Mouse (Mus musculus): ENCODE results near the gene Mpp3. TPM values are rescaled to one million over a fixed set of nuclear protein-coding genes. Genes with fewer than 3 reads are reported as not detected.

The Mpp3 gene
- polyA plus RNA-seq, 1 experiment from 2014 or later: 0.66 TPM

DNA sequence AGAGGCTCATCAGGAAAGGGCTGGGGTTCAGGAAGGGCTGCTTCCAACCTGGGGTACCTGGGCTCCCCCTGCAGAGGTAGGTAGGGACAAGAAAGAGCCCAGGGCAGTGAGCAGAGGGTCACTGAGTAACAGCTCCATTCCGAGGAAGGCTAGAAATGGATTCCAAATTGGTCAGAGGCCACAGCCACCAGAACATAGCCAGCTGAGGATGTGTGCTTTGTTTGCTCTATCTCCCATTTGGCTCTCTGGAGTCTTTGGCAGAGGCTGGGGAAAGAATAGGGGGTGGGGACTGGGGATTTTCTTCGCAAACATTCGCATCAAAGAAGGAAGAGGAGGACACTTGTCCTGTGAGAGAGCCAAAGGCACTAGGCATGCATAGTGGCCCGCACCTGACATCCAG is 23.7 kb upstream of the Mpp3 start:
- 48% methylated on average over 4 of the region's 4 CpGs for WGBS (ENCODE audit: insufficient replicate concordance)
- ATAC-seq: no peak
- Histone ChIP-seq H3K4me1 (no peaks in the 10 kb centered on the region), H3K36me3 (no peaks in the 10 kb centered on the region), H3K4me3 (no peak overlapping the region), H3K27ac (0 out of 2 replicates have a peak overlapping the region, but pooled peaks have one; percentile 30), H3K9me3 (replicated peaks) (no peaks in the 10 kb centered on the region), H3K27me3 (replicated peaks) (peaks cover 53% of the 10 kb centered on the region), H3K4me2 (no peak overlapping the region), H3K9ac (no peak overlapping the region)

DNA sequence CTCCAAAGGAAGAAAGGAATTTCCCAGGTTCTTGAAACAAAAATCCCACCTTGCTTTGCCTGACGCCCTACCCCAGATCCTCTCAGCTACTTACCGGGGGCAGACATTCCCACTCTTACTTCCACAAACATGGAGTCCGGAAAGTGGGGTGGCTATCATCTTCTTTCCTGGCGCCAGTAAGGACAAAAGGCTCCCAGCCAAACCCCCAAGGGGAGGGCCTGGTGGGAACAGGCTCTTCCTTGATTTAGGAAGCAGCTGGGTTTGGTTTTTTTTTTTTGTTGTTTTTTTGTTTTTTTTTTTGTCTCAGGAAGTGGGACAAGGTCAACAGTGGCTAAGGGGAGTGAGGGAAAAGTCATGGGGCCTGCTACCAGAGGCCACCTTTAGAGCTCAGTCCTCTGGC is 23.3 kb upstream of the Mpp3 start:
- Histone ChIP-seq H3K9me3 (replicated peaks) (no peaks in the 10 kb centered on the region), H3K4me1 (no peaks in the 10 kb centered on the region), H3K27ac (0 out of 2 replicates have a peak overlapping the region, but pooled peaks have one; percentile 30), H3K36me3 (no peaks in the 10 kb centered on the region), H3K9ac (no peak overlapping the region), H3K4me2 (no peak overlapping the region), H3K27me3 (replicated peaks) (peaks cover 51% of the 10 kb centered on the region), H3K4me3 (no peak overlapping the region)
- no peak for ATAC-seq
- 55% methylated on average over 4 of the region's 4 CpGs for WGBS (ENCODE audit: insufficient replicate concordance)

DNA sequence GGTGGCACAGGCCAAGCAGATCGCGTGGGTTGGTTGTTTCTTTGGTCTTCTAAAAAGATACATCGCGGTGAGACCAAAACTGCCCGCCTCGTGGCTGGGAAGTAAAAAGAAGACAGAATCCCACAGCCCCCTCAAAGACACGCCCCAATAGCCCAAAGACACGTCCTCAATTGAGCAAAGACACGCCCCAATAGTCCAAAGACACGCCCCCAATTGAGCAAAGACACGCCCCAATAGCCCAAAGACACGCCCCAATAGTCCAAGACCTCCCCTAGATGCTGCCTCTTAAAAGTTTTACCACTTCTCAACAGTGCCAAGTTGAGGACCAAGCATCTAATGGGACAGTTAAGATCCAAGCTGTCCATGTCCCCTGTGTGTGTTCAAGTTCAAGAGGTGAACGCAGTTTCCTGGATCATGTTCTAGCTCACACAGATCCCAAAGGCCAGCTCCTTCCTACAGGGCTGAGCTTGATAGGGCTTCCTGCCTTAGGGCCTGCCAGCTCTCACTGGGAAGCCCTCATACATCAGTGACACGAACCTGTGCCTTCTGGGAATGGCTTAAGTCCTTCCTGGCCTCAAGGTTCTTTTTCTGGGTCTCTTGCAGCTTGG is 21.7 kb upstream of the Mpp3 start:
- no peak overlapping the region for H3K4me3 ChIP-seq
- no peak for ATAC-seq
- H3K9ac ChIP-seq: no peak overlapping the region
- H3K4me1 ChIP-seq: no peaks in the 10 kb centered on the region
- peaks cover 42% of the 10 kb centered on the region for H3K27me3 ChIP-seq (replicated peaks)
- 0 out of 2 replicates have a peak overlapping the region, but pooled peaks have one; percentile 34 for H3K27ac ChIP-seq
- no peaks in the 10 kb centered on the region for H3K36me3 ChIP-seq
- peaks cover 8% of the 10 kb centered on the region; the same call in 1 of the 2 replicates for H3K9me3 ChIP-seq (replicated peaks)
- 45% methylated on average over 14 of the region's 14 CpGs for WGBS (ENCODE audit: insufficient replicate concordance)
- no peak overlapping the region; the same call in 1 of the 2 replicates for H3K4me2 ChIP-seq

DNA sequence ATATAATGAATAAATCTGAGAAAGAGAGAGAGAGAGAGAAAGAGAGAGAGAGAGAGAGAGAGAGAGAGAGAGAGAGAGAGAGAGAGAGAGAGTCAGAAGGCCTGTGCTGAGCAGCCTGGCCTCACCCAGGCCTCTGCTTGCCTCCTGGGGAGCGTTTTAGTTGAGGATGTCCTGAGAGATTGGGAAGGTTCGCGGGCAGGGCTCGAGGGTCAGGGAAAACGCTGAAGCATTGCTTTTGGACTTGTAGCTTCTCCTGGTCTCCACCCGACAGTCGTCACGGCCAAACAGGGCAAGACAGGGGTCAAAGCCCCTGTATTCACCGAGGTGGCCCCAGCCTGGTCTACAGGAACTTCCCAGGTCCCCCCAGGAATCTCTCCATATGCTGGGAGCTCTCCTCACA is 18.3 kb upstream of the Mpp3 start:
- Histone ChIP-seq H3K9ac (no peak overlapping the region), H3K4me2 (no peak overlapping the region), H3K27ac (no peak overlapping the region), H3K4me3 (no peak overlapping the region), H3K27me3 (replicated peaks) (0 out of 2 replicates have a peak, but pooled peaks cover 18% of the 10 kb centered on the region), H3K4me1 (no peaks in the 10 kb centered on the region), H3K9me3 (replicated peaks) (peaks cover 8% of the 10 kb centered on the region; the same call in 1 of the 2 replicates), H3K36me3 (no peaks in the 10 kb centered on the region)
- no peak for ATAC-seq
- WGBS (ENCODE audit: insufficient replicate concordance): 67% methylated on average over 9 of the region's 9 CpGs

DNA sequence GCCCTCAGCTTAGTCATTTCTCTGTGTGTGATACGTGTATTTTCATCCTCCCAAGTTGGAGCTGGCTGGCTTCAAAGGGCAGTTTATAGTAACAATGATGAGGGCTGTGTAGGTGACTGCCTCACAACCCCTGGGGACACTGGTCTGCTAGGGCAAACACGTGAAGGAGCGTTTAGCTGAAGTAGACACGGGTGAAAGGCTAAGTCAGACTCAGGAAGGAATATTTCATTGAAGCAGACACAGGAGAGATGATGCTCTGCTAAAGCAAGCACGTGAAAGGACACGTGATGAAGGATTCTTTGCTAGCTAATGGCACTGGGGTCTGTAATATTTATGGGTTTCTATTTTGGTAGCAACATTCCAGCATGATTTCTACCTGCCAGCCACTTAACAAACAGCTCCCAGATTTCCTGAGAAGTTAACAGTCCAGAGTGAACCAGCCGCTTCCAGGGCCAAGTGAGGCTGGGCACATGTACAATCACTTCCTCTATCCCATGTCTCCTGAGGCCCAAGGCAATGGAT is 16.5 kb upstream of the Mpp3 start:
- Histone ChIP-seq H3K4me1 (0 out of 2 replicates have a peak, but pooled peaks cover 4% of the 10 kb centered on the region), H3K27me3 (replicated peaks) (0 out of 2 replicates have a peak, but pooled peaks cover 14% of the 10 kb centered on the region), H3K36me3 (no peaks in the 10 kb centered on the region), H3K4me3 (no peak overlapping the region), H3K4me2 (no peak overlapping the region), H3K27ac (no peak overlapping the region), H3K9me3 (replicated peaks) (peaks cover 11% of the 10 kb centered on the region; the same call in 1 of the 2 replicates), H3K9ac (no peak overlapping the region)
- ATAC-seq: no peak
- WGBS (ENCODE audit: insufficient replicate concordance): 68% methylated on average over 7 of the region's 7 CpGs

DNA sequence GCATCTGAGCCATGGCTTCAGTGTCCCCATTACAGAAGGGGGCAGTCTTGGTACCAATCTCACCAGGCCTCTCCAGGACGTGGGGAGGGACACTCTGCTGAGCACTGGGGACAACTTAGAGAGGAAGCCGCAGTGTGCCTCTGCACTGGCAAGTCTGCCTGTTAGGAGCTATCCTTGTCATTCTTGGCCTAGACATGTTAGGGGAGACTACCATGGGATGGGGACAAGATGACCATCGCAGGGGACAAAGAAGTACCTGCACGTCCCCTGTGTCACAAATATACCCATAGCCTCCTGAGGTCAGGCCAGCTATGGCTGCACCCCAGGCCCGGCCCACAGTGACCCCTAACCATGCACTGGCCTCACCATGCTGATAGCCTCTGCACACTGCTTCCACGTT is 15.1 kb upstream of the Mpp3 start:
- 72% methylated on average over 6 of the region's 6 CpGs for WGBS (ENCODE audit: insufficient replicate concordance)
- Histone ChIP-seq H3K36me3 (no peaks in the 10 kb centered on the region), H3K9ac (no peak overlapping the region), H3K9me3 (replicated peaks) (peaks cover 11% of the 10 kb centered on the region; the same call in 1 of the 2 replicates), H3K4me3 (no peak overlapping the region), H3K4me2 (no peak overlapping the region), H3K27ac (no peak overlapping the region), H3K4me1 (0 out of 2 replicates have a peak, but pooled peaks cover 4% of the 10 kb centered on the region), H3K27me3 (replicated peaks) (peaks cover 17% of the 10 kb centered on the region)
- ATAC-seq: no peak

DNA sequence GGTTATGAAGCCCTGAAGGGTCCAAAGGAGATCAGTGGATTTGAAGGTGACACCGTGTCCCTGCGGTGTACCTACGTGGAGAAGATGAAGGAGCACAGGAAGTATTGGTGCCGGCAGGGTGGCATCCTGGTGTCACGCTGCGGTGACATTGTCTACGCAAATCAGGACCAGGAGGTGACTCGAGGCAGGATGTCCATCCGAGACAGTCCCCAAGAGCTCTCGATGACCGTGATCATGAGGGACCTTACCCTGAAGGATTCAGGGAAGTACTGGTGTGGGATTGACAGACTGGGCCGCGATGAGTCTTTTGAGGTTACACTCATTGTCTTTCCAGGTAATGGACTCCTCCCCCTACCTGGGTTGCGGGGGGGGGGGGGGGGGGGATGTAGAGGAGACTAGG is 14.7 kb upstream of the Mpp3 start:
- Histone ChIP-seq H3K9ac (no peak overlapping the region), H3K9me3 (replicated peaks) (peaks cover 11% of the 10 kb centered on the region; the same call in 1 of the 2 replicates), H3K4me1 (0 out of 2 replicates have a peak, but pooled peaks cover 4% of the 10 kb centered on the region), H3K4me3 (no peak overlapping the region), H3K36me3 (no peaks in the 10 kb centered on the region), H3K27ac (no peak overlapping the region), H3K4me2 (no peak overlapping the region), H3K27me3 (replicated peaks) (peaks cover 21% of the 10 kb centered on the region)
- WGBS (ENCODE audit: insufficient replicate concordance): 76% methylated on average over 13 of the region's 14 CpGs
- ATAC-seq: no peak

DNA sequence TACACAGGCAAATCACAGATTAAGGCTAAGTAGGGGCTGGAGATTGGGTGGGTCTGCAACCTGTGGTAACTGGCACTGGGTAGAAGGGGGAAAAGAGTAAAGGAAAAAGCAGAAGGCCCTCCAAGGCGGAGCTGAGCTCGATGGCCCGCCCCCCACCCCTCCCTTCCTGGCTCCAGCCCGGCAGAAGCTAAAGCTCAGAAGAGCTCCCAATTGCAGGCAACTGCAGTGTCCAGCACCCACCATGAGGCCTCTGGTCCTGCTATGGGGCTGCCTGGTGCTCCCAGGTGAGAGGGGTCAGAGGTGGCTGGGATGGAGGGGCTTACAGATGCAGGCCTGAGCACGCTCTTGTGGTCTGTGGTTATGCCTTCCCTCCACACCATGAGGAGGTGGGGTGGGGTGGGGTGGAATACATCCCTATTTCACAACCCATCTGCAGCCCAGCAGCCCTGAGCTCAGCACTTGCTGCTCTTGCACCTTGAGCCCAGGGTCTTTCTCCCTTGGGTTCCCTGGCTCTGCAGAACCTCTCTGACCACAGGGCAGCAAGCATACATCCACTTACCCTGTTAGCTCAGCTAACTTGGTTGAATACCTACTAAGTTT is 13.2 kb upstream of the Mpp3 start, which contains the start of gene Cd300lg:
Cd300lg (plus strand) TSS at position 160 of the 600 bp plus-strand sequence.
- H3K27ac ChIP-seq: no peak within 1 kb of the TSS
- 0 out of 2 replicates have a peak, but pooled peaks cover 4% of the 10 kb centered on the region for H3K4me1 ChIP-seq
- H3K36me3 ChIP-seq: no peaks in the 10 kb centered on the region
- H3K9ac ChIP-seq: no peak within 1 kb of the TSS
- ATAC-seq: no peak
- peaks cover 11% of the 10 kb centered on the region; the same call in 1 of the 2 replicates for H3K9me3 ChIP-seq (replicated peaks)
- H3K4me3 ChIP-seq: no peak within 1 kb of the TSS
- peaks cover 17% of the 10 kb centered on the region for H3K27me3 ChIP-seq (replicated peaks)
- no peak within 1 kb of the TSS for H3K4me2 ChIP-seq
- WGBS (ENCODE audit: insufficient replicate concordance): 20% methylated on average over 5 of the region's 5 CpGs

DNA sequence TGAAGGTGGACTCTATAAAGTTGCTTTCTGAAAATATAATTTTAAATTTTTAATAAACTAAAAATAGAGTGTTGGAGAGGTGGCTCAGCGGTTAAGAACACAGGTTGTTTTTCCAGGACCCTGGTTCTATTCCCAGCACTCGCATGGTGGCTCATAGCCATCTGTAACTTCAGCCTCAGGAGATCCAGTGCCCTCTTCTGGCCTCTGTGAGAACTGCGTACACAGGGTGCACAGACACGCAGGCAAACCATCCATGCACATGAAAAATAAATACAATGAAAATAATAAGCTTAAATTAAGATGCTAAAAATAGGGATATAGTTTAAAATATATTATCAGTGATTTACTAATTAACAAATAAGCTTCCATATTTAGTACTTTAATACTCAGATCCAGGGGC is 12.4 kb upstream of the Mpp3 start:
- ATAC-seq: no peak
- WGBS (ENCODE audit: insufficient replicate concordance): 61% methylated on average over 4 of the region's 4 CpGs

DNA sequence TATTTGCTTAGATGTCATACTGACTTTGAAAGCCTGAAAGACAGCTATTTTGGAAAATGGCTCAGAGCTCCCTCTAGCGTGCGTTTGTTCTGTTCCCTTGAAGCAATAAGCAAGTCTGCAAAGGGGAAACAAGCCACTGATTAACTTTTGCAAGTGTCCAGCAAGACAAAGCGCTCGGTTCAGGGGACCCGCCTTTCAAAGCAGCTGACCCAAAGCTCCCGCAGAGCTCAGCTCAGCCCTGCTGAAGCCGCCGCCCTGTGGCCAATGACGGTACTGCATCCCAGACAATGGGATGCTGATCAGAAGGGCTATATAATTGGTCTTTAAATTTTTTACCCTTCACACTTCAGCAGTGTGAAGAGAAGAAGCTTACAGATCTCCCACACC is 11.9 kb upstream of the Mpp3 start:
- peak; percentile 46; the same call in 1 of the 2 replicates for ATAC-seq
- no peak overlapping the region for H3K4me2 ChIP-seq
- peaks cover 17% of the 10 kb centered on the region for H3K27me3 ChIP-seq (replicated peaks)
- 0 out of 2 replicates have a peak, but pooled peaks cover 4% of the 10 kb centered on the region for H3K4me1 ChIP-seq
- 1% methylated on average over 9 of the region's 9 CpGs for WGBS (ENCODE audit: insufficient replicate concordance)
- no peak overlapping the region for H3K9ac ChIP-seq
- H3K4me3 ChIP-seq: no peak overlapping the region
- no peaks in the 10 kb centered on the region for H3K36me3 ChIP-seq
- no peak overlapping the region for H3K27ac ChIP-seq
- H3K9me3 ChIP-seq (replicated peaks): 0 out of 2 replicates have a peak, but pooled peaks cover 3% of the 10 kb centered on the region

More for the DNA sequence above, 12.4 kb upstream of the Mpp3 start:
- H3K9me3 ChIP-seq (replicated peaks): peaks cover 5% of the 10 kb centered on the region; the same call in 1 of the 2 replicates
- no peak overlapping the region for H3K4me3 ChIP-seq
- 0 out of 2 replicates have a peak, but pooled peaks cover 4% of the 10 kb centered on the region for H3K4me1 ChIP-seq
- no peak overlapping the region for H3K9ac ChIP-seq
- peaks cover 17% of the 10 kb centered on the region for H3K27me3 ChIP-seq (replicated peaks)
- H3K27ac ChIP-seq: no peak overlapping the region
- H3K4me2 ChIP-seq: no peak overlapping the region
- no peaks in the 10 kb centered on the region for H3K36me3 ChIP-seq

DNA sequence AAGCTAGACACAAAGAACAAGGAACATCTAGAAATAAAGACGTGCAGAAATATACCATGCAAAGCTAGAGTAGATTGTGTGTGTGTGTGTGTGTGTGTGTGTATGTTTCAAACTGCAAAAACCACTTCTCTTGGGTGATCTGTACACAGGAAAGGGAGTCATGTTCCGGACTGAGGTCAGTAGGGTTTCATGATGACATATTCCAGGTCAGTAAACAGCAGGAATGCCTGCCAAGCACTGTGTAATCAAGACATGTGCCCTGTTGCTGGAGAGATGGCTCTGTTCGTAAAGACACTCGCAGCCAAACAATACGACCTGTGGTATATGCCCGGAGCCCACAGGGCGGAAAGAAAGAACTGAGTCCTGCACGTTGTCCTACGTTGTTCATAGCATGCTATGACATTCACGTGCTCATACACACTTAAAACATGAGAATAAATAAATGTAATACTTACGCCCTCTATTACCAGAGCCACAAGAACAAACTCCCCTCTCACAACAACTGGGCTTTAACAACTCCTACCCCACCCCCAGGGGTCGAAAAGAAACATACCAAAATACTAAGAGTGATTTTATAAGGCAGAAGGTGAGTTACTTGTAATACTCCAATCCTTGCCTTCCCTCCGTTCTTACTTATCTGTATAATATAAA is 11.4 kb upstream of the Mpp3 start:
- no peak for ATAC-seq
- Histone ChIP-seq H3K9ac (no peak overlapping the region), H3K36me3 (no peaks in the 10 kb centered on the region), H3K27me3 (replicated peaks) (peaks cover 15% of the 10 kb centered on the region), H3K4me1 (0 out of 2 replicates have a peak, but pooled peaks cover 4% of the 10 kb centered on the region), H3K27ac (no peak overlapping the region), H3K9me3 (replicated peaks) (0 out of 2 replicates have a peak, but pooled peaks cover 3% of the 10 kb centered on the region), H3K4me3 (no peak overlapping the region), H3K4me2 (no peak overlapping the region)
- WGBS (ENCODE audit: insufficient replicate concordance): 70% methylated on average over 13 of the region's 13 CpGs
